Mouse (Mus musculus) embryonic fibroblast, embryonic 13.5 days (primary cell): ENCODE results near the gene Ywhag.

Experiments
- CTCF ChIP-seq: IDR thresholded peaks from 2 replicates; pipeline ENCODE4 v1.5.1; 2011; ENCODE audit warnings: mild to moderate bottlenecking, control low read depth, low read length, moderate library complexity, borderline replicate concordance; ENCODE audit not compliant: insufficient read depth
- POLR2A ChIP-seq: IDR thresholded peaks from 2 replicates; pipeline ENCODE4 v1.6.1; 2011; ENCODE audit warnings: low read depth, mild to moderate bottlenecking, control low read depth, low read length, moderate library complexity

- TF ChIP-seq CTCF (no peak), POLR2A (no peak)
These were observed 11.5 kb upstream of the Ywhag start for GRCm38 (mm10) chr5:135945916-135946408.
